Mouse (Mus musculus) lung, postnatal 10 days (tissue): Measurements from ENCODE around the gene Dazap1.

Source experiments
- DNase-seq: peaks from one replicate; pipeline ENCODE4 v3.0.0; 2021

The Dazap1 gene

DNA sequence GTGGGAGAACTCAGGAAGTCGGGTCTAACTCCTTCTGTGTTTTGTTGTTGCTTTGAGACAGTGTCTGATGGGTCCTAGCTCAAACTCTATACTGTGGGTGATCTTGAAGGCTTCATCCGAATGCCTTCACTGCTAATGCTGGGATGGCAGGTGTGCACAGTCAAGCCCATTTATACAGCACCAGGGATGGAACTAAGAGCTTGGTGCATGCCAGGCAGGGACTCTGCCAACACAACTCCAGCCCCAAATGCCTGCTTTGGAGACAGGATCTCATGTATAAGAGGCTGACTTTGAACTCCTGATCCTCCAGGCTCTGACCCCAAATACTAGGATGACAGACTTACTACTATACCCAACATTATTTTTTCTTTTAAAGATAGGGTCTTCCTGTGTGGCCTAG lies 11.2 kb upstream of the Dazap1 start:
- DNase-seq, result no peak

DNA sequence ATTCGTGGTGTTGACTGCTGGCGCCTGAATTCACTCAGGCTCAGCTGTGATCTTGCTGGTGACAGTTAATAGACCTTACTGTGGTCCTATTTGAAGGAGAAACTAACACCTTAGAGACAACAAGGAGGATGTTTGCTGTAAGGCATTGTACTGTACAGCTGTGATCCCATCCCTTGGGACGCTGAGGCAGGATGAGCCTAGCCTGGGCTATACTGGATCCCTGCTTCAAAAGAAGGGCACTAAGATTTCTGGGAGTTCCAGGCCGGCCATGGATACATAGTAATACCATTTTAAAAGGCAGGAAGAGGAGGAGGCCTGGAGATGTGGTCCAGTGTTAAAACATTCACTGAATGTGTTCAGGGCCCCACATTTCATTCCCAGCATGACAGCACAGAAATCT lies 10.7 kb upstream of the Dazap1 start:
- DNase-seq, result no peak

DNA sequence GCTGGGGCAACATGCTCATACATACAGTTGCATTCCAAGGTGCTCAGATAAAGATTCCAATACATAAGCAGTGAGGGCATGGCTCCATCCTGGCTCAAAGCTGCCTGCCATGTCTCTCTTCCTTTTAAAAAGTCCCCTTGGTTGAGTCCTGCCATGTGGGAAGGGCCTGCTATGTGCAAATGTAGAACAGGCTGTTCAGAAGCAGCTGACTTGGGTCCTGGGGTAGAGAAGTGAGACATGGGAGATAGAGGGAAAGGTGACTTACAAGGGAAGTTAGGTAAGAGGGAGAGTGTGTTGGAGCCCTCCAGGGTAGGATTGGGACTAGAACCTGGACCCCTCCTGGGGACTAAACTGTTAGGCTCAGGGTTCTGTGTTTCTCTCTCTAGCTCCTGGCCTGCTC lies 9.3 kb upstream of the Dazap1 start:
- DNase-seq, result no peak

DNA sequence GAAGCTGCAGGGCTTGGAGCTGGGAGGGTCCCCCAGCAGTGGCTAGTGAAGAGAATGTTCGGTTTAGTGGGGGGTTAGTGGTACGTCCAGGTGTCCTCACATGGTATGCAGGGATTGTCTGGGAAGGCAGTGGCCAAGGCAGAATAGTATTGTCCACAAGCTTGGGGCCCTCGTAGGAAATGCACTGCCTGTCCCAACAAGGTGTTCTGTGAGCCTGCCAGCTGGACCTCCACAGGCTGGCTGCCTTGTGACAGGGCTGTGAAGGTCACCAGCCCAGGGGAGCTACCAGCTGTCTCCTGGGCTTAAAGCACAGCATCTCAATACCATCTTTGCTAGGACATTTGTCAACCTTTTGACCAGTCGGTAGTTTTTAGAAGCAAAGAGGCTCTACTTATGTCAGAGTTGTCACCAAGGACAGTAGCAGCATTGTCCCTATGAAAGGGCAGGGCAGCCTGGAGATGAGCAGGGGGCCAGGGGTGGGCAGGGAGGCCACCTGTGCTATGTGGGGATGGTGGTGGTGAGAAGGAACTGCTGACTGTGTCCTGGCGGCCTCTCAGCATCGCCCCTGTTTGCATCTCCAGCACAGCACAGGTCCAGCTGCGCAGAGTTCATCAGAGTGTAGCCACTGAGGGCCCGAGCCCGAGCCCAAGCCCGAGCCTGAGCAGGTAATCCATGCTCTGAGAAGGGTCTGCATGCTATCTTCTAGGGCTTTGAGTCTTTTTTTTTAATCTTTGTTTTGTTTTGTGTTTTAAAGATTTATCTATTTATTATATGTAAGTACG lies 8.6 kb upstream of the Dazap1 start:
- DNase-seq, result no peak

DNA sequence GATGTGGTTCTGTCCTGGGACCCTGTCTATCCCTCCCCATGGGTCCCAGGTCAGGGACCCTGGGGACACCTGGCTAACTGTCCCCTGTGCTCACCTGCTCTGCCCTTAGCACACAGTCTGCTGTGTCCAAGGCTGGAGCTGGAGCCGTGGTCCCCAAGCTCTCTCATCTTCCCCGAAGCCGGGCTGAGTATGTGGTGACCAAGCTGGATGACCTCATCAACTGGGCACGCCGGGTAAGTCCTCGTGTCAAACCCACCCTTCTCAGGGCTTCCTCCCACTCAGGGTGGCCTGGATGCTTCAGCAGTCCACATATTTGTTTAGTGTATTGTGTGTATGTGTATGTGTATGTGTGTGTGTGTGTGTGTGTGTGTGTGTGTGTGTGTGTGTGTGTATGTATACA lies 7.7 kb upstream of the Dazap1 start:
- DNase-seq, result no peak

DNA sequence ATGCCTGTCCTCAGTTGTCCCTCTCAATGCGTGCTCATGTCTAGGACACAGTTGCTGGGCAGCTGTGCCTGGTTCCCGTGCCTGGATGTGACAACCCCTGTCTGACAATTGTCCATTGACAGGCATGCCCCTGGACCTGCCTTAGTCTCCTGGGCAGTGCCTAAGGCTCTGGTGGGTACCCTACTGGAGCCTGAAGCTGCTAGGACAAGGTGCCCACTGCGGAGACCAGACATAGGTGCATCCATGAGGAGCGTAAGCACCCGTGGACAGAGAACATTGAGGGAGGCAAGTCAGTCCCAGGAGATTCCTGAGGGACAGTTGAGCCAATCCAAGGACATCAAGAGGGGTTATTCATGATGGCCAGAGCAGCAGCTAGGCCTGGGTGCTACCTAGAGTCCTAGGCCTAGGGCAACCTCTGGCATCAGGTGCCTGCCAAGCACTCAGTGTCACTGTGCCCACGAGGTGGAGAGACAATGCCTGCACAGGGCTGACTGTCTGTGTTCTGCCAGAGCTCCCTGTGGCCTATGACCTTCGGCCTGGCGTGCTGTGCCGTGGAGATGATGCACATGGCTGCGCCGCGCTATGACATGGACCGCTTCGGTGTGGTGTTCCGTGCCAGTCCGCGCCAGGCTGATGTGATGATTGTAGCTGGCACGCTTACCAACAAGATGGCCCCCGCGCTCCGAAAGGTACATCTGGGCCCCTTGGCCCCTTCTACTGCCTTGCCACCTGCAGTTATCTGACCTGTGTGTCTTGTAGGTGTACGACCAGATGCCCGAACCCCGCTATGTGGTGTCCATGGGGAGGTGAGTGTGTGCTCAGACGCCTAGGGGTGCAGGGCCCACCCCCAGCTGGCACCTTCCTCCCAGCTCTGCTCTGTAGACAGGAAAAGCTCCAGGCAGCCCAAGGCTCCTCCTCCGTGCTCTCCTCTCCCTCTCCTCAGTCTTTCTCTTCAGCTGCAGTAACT lies 6.7 kb upstream of the Dazap1 start:
- DNase-seq, result no peak

DNA sequence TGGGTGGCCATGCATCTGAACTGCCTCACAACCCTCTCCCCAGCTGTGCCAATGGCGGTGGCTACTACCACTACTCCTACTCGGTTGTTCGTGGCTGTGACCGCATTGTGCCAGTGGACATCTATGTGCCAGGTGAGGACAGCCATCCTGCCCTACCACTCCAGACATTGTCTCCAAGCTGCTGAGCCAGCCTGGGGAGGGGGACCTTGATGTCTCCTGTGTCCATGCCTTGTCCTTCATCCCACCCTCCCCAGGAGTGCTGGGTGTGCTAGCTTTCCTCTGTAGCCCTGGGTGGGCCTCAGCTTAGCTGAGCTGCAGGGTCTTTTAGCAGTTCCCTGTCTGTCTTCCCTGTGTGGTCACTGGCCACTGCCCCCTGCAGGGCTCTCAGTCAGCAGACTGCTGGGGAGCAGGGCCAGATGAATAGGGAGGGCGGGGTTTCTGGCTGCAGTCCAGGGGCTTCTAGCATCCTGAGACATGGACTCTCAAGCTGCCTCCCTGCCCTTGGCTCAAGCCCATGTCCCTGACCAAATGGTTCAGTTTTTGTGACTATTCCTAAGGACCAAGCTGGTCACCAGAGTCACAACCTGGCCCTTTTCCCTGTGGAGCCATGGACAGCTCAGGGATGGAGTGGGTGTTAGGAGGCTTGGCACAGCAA lies 5.3 kb upstream of the Dazap1 start:
- peak; percentile 53 for DNase-seq

DNA sequence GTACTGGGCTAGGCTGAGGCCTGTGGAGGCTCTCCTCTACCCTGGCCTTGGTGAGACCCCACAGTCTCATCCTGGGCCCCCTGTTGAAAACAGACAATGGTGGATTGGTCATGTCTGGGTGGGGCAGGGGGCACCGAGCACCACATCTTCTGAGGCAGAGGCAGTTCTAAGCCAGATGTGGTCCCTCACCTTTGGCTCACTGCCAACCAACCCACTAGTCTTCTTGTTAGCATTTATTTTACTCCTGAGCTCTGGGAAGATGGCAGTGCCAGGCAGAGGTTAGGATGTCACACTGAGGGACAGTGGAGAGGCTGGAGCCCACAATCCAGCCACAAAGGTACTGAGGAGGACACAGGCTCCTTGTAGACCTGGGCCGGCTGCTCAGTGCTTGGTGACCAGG lies 3.4 kb upstream of the Dazap1 start:
- DNase-seq, result no peak

DNA sequence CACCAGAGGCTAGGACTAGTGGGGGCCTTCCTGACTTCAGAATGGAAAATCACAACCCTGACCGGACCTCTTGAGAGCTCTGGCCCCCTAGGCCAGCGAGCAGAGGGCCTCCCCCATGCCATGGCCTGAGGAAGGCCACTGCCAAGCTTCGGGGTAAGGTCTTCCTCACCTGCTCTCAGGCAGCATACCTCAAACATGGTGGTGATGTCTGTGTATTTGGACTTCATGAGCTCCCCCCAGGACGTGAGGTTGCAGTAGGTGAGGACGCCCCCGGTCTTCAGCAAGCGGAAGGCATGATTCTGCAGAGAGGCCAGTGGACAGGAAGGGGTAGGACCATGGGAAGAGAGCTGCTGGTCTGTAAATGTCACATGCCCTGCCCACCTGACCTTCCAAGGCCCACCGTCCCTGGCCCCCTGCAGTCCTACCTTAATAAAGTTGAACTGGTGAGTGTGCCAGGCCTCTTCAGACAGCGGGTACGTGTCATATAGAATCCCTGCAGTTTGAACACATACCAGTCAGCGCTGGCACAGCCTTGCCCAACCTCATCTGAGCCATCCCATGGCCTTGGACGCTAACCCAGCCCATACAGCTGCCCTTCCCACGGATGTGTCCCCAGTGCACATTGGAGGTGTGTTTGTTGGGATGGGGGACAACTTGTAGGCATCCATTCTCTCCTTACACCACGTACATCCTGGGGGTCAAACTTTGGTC lies 2.4 kb upstream of the Dazap1 start:
- no peak for DNase-seq

DNA sequence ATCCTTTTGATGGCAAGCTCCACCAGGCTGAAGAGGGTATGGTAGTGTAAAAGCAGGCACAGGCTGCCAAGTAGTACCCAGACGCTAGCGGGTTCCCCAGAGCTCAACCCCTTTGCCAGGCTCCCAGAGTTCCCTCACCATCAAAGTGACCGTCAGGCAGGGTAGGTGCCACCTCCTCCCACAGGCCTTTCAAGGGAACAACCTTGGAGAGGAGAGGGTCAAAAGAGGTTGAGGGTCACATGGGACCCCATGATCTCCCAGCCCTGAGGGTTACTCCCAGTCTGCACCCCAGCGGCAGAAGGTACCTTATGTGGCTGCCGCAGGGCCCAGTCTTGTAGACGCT lies 1.9 kb upstream of the Dazap1 start:
- no peak for DNase-seq

DNA sequence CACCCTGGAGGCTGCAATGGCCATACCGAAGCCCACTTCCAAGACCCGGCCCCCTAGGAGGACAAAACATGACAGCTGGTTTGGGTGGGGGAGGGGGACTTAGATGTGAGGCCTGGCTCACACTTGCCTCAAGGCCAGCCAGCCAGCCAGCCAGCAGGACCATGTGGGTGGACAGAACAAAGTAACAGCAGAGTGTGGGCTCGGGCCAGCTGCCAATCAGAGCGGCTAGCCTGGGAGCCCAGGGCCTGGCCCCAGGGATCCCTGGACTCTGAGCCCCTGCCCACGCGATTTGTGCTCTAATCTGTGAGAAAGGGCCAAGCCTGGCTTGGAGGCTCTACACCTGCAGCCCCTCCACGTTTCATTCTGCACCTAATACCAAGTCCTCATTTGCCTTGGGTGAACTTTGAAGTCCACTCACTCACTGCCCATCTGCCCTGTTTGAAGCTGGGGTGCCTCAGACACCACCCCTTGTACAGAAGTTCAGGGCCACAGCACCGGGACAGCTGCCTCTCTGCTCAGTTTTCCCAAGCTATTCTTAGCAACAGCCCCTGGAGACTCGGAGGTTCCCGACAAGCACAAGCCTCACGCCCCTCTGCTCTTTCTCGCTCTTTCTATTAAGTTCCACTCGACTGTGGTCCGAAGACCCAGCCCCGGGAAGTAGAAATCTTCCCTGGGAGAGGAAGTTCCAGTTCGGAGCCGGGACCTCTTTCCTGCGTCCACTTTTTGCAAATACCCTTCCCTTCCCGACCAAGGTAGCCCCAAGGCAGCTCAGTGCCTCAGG lies 1.2 kb upstream of the Dazap1 start:
- DNase-seq, result peak; percentile 80

DNA sequence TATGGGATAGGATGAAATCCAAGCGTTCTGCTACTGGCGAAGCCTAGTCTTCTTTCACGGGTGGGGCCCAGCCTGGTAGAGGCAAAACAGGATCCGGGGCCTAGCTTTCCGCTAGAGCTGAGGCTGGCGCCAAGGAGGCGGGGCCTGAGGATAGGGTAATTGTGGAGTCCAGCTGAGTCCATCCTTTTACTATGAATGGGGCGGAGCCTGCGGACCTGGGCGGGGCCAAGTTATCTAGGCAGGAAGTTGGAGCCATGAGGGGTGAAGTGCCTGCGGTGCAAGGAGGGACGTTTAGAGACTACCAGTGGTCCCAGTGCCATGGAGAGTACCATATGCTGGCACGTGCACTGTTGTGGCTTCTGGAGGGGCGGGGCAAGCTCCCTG lies 291 bp downstream of the Dazap1 start:
- DNase-seq, result peak; percentile 100

DNA sequence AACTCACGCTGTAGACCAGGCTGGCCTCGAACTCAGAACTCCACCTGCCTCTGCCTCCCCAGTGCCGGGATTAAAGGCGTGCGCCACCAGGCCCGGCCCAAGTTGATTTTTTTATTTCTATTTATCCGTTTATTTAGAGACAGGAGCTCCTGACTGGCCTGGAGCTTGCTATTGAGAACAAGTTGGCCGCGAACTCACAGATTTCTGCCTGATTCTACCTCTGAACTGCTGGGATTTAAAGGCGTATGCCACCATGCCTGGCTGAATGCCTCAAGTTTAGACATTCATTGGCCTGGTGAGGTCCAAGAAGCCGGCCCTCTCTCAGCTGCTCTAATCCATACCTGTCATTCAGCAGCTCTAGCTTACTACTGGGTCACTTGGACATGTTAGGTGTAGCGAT lies 883 bp downstream of the Dazap1 start:
- no peak for DNase-seq

DNA sequence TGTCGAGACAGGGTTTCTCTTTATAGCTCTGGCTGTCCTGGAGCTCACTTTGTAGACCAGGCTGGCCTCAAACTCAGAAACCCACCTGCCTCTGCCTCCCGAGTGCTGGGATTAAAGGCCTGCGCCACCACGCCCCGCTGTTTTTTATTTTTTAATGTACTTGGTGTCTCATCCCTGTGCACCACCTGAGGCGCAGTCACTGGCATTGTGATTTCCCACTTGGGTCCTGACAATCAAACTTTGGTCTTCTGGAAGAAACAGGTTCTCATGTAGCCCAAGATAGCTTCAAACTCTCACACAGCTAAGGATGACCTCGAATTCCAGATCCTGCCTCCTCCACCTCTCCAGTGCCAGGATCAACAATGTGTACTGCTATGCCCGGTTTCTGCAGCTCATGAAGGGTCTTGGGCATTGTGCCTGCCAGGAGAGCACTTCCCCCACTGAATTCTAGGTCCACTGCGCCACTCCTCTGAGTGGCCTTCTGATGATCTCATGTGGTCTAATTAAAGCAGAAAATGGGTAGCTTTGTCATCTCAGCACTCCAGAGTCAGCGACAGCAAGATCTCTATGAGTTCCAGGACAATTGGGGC lies 1.6 kb downstream of the Dazap1 start:
- DNase-seq, result no peak

DNA sequence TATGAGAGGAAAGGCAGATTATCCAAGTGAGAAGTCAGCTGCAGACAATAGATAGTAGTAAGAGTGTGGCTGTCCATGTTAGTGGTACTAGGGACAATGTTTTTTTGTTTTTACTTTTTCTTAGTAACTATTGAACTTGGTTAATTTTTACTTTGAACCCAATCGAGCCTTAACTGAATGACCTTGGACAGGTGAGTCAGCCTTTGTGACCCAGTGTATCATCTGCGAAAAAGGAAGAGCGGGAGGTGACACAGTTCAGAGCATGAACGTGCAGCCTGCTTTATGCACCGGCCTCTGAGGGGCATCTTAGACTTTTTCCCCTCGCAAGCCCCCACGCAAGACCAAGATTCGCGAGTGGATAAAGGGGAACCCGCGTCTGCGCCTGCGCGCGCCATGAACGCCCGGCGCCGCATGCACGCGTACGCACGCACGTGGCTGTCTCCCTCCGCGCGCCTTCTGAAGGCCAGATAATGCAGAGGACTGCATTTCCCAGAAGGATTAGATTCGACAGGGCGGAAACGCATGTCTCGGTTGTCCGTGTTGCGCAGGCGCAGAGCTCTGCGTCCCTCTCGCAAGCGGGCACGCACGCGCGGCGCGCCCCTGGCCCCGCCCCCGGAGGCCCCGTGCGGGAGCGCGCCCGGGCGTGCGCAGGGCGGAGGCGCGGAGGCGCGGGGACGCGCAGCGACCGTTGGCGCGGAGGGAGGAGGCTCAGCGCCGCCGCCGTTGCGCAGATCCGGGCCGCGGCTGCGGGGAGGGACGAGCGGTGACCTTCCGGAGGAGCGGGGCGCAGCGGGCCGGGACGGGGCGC lies 3.3 kb downstream of the Dazap1 start:
- DNase-seq, result peak; percentile 99

DNA sequence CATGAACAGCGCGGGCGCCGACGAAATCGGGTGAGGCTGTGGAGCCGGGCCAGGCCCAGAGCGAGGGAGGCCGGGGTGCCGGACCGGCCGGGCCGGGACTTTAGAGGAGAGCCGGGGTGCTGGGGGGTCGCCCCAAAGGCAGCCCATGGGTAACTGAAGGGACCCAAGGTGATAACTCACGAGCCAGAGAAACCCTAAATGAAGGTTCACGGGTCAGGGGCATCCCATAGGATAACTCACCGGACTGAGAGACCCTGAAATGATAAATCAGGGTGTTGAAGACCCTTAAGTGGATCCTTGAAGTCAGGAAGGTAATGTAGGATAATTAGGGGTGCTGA lies 3.8 kb downstream of the Dazap1 start:
- no peak for DNase-seq

DNA sequence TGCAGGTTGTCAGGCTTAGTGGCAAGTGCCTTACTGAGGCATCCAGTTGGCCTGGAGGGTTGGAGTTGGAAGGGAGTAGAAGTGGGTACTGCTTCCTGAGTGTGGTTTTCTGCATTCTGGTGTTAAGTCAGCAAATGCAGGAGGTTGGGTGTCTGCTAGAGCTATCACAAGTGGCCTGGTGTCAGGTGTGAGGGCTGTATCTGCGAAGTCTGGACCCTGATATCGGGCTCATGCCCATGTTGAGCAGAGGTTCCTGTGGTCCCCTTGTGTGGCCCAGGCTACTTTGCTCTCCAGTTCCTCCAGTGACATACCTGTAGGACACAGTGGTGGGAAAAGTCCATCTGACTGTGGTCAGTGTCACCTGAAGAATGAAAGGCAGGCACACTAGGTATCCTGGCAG lies 8.8 kb downstream of the Dazap1 start:
- no peak for DNase-seq

DNA sequence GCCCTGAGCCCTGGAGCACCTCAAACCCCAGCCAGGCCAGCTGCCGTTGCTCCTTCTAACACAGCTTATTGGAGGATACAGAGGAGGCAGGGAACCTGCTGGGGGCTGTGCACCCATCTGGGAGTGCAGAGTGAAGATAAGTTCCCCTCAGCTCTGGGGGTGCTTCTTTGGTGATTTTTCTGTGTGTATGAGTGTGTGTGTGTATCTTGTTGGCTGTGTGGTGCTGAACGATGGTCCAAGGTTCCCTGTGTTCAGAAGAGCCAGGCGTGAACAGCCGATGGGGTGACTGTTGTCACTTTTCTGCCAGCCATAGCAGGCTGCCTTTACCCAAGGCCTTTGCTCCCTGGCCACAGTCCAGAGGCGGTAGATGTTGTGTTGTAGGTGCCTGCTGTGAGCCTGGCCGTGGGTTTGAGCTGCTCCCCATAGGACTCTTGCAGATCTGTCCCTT lies 9.5 kb downstream of the Dazap1 start:
- no peak for DNase-seq

DNA sequence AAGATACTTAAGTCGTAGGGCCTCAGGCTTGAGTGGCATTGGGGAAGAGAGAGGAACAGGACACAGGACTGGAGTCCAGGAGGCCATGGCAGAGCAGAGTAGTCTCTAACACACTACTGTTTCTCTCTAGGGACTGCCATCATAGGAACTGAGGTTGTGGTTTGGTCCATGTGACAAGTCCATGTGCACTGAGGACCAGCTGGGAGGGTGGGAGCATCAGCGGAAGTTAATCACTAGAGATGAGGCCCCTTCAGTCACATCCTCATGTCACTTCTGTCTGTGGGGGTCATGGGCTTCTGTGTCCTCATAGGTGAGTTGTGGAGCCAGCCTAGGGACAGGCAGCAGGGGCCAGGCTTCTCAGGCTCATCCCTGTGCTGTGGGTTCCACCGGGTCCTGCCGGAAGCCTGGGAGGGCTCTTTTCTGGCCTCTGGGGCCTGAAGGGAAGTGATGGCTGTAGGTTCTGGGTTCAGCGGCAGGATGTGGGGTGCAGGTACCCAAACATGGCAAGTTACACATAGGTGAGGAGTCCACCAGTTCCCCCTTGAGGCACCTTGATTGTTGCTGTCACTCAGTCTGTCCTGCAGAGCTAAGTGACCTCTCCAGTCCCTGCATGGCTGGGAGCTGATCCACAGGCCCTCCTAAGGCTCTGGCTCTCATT lies 10.0 kb downstream of the Dazap1 start:
- DNase-seq, result no peak

DNA sequence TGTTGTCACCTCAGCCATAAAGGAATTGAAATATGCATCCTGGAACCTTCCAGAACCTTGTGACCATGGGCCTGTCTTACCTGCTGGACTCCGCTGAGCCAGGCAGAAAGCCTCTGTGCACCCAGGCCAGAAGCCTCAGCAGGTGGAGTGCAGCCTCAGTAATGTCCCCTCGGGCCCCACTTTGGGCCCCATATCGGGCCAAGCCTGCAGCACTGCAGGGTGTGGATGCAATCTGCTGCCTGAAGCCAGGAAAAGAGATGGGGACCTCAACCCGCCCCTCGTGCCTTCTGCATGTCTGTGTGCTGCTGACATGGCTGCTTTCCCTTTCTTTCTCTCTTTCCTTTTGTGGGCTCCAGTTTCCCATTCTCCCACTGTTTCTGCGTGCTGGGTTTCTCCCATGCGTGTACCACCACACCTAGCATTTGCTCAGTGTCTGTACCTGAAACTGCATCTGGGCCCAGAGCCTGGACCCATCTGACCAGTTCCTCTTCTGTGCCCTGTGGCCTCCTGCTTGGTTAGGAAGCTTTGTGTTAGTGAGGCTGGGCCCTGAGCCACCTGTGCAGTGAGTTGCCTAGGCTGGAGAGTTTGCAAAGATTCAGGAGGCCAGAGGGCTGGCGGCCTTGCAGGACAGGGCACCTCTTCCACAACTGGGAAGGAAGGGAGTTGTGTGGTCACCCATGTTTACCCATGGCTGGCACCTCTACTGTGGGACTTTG lies 10.7 kb downstream of the Dazap1 start:
- DNase-seq, result no peak
